Mouse (Mus musculus) hindbrain, postnatal 0 days (tissue): ENCODE measurements around the gene Rara. TPM values are rescaled to one million over a fixed set of nuclear protein-coding genes. Genes with fewer than 3 reads are reported as not detected.

Experiments used
- ATAC-seq: fragments of 200-750 bp; cut with Nextera tagmentation; 2 replicates; pipeline ENCODE4 v1.8.0; 2017; ENCODE audit warnings: mild to moderate bottlenecking, moderate TSS enrichment, moderate library complexity
- DNase-seq: peaks from one replicate; pipeline ENCODE4 v3.0.0-alpha.2; 2015; ENCODE audit warnings: low spot score
- H3K27ac ChIP-seq: fragments of 300-500 bp; sonication (generic); 2 replicates; pipeline ENCODE4 v1.5.1; 2014; ENCODE audit warnings: mild to moderate bottlenecking
- H3K27me3 ChIP-seq: fragments of 300-500 bp; sonication (generic); 2 replicates; pipeline ENCODE4 v1.6.1; 2014; ENCODE audit warnings: low read length, mixed read lengths; ENCODE audit not compliant: insufficient read depth
- H3K36me3 ChIP-seq: fragments of 300-500 bp; sonication (generic); 2 replicates; pipeline ENCODE4 v1.6.1; 2014; ENCODE audit warnings: low read length, mixed read lengths; ENCODE audit not compliant: insufficient read depth
- H3K4me1 ChIP-seq: fragments of 300-500 bp; sonication (generic); 2 replicates; pipeline ENCODE4 v1.6.1; 2014; ENCODE audit warnings: antibody characterized with exemption, low read length, mixed read lengths; ENCODE audit not compliant: insufficient read depth
- H3K4me2 ChIP-seq: fragments of 300-500 bp; sonication (generic); 2 replicates; pipeline ENCODE4 v1.6.1; 2014; ENCODE audit warnings: low read depth, mild to moderate bottlenecking, low read length, moderate library complexity, mixed read lengths
- H3K4me3 ChIP-seq: fragments of 300-500 bp; sonication (generic); 2 replicates; pipeline ENCODE4 v1.5.1; 2014; ENCODE audit warnings: low read length
- H3K9ac ChIP-seq: fragments of 300-500 bp; sonication (generic); replicated peaks from 2 replicates; pipeline ENCODE4 v1.6.1; 2014; ENCODE audit warnings: mild to moderate bottlenecking, low read length, moderate library complexity, mixed read lengths
- H3K9me3 ChIP-seq: fragments of 300-500 bp; sonication (generic); 2 replicates; pipeline ENCODE4 v1.6.1; 2016; ENCODE audit warnings: low read length, mixed read lengths
- CTCF ChIP-seq: IDR thresholded peaks from 2 replicates; pipeline ENCODE4 v1.5.1; 2016; ENCODE audit warnings: antibody characterized with exemption, control low read depth, low read depth
- whole genome bisulfite sequencing: fragments of 180-500 bp; shearing (Covaris S2); extraction: QIAGEN DNeasy Blood & Tissue Kit; methylation state at CpG from one replicate; pipeline ENCODE4 v1.1.7; 2014; 5-methylcytosine and 5-hydroxymethylcytosine counted together
- polyA plus RNA-seq: library from polyadenylated mRNA; unstranded; fragments of >200 nt; fragmentation: Nextera tagmentation; extraction: Ambion mirVana; gene quantifications from 2 replicates; pipeline ENCODE4 v1.2.1, GENCODE M21; 2015
- total RNA-seq: library from RNA; depleted of rRNA; stranded (reverse); fragments of >200 nt; gene quantifications from 2 replicates; pipeline ENCODE4 v1.2.3, GENCODE M21; 2014

The Rara gene
- total and polyA plus RNA-seq, 2 experiments from 2014 or later: 9.5 to 19.2 TPM

DNA sequence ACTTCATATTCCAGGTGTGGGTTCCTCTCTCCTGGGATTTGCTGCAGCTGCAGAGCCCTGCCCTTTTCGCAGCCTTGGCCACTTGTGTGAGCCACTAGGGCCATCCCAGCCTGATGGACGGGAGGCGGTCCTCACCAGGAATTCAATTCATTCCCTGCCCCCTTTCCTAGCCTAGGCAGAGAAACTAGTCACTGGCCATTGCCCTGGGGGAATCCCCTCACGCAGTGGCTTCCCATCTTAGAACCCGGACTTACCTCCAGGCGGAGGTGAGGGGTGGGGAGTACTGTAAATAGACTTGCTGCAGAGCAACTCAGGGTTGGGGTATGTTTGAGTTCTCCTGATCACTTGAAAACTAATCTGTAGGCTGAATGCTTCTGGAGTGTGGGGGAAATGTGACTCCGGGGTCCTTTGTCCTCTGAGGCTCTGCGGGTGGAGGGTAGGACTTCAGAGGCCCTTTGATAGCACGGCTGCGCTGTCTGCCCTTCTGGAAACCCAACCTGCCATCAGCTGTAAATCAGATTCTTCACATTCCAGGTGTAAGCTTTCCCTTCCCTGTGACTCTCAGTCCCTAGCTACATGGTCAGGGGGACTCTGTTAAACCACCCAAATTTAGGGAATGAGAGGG lies 24.9 kb upstream of the Rara start:
- Histone ChIP-seq H3K27ac (no peak overlapping the region), H3K27me3 (no peaks in the 10 kb centered on the region), H3K4me1 (no peaks in the 10 kb centered on the region), H3K9me3 (no peaks in the 10 kb centered on the region), H3K9ac (no peak overlapping the region), H3K4me2 (no peak overlapping the region), H3K36me3 (peaks cover 36% of the 10 kb centered on the region), H3K4me3 (no peak overlapping the region)
- ATAC-seq (no peak), DNase-seq (no peak)
- 26% methylated on average over 10 of the region's 10 CpGs for WGBS
- TF ChIP-seq CTCF: no peak

DNA sequence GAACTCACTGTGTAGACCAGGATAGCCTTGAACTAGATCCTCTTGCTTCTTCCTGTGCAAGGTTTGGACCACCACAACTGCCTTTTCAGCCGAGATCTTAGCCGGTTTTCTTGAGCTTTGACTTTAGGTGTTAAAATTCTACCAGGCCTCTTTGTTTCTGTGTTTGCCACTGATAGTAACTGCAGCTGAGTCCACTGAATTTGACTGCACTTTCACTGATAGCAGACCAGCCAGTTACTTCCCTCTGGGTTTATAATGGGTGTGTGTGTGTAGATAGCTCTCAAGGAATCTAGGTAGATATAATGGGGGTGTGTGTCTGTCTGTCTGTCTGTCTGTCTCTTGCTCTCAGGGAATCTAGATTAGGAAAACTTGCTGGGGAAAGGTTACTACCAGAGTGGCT lies 23.0 kb upstream of the Rara start:
- H3K4me2 ChIP-seq: no peak overlapping the region
- no peak for TF ChIP-seq CTCF
- DNase-seq (no peak), ATAC-seq (no peak)
- H3K36me3 ChIP-seq: peaks cover 25% of the 10 kb centered on the region
- H3K4me3 ChIP-seq: no peak overlapping the region
- H3K4me1 ChIP-seq: peaks cover 6% of the 10 kb centered on the region; the same call in 1 of the 2 replicates
- no peak overlapping the region for H3K9ac ChIP-seq
- no peaks in the 10 kb centered on the region for H3K27me3 ChIP-seq
- H3K9me3 ChIP-seq: no peaks in the 10 kb centered on the region
- no peak overlapping the region for H3K27ac ChIP-seq
- WGBS: 83% methylated on average over 2 of the region's 2 CpGs

DNA sequence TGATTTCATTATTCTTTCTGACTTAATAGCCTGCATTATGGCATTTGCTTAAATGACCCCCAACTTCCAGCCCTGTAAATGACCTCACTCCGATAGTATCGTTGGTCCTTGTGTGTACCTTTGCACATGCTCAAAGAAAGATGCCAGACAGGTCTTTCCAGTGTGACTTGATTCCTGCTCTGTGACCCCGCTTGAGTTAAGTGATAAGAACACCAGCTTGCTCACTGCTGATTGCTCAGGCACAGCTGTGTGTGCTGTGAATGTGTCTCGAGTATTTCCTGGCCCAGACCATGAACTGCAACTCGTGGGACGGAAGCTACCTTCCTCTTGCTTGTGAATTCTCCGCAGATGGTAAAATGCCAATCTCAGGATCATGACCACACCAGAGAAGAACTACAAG lies 22.6 kb upstream of the Rara start:
- no peak for TF ChIP-seq CTCF
- H3K36me3 ChIP-seq: peaks cover 21% of the 10 kb centered on the region; the same call in 1 of the 2 replicates
- peaks cover 6% of the 10 kb centered on the region; the same call in 1 of the 2 replicates for H3K4me1 ChIP-seq
- no peak for ATAC-seq
- no peaks in the 10 kb centered on the region for H3K27me3 ChIP-seq
- DNase-seq: no peak
- H3K4me2 ChIP-seq: no peak overlapping the region
- no peak overlapping the region for H3K4me3 ChIP-seq
- WGBS: 94% methylated on average over 7 of the region's 7 CpGs
- no peak overlapping the region for H3K27ac ChIP-seq
- H3K9me3 ChIP-seq: no peaks in the 10 kb centered on the region
- no peak overlapping the region for H3K9ac ChIP-seq

DNA sequence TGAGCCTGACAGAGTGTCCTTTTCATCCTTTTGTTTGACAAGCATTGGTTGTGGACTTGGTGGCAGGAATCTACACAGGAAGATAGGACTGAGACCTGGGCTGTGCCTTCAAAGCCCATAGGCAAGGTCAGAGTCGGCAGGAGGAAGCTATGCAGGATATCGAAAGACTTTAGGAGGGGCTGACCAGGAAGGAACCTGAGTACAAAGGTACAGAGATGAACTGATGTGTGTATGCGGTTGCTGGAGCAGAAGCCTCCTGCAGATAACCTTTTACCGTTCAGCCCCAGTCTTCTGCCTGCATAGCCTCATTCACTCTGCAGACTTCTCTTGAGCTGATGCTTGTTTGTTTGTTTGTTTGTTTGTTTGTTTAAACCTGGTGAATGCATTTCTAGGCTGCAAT lies 22.0 kb upstream of the Rara start:
- no peak overlapping the region for H3K27ac ChIP-seq
- WGBS: 87% methylated on average over 4 of the region's 4 CpGs
- H3K27me3 ChIP-seq: no peaks in the 10 kb centered on the region
- ATAC-seq: no peak
- TF ChIP-seq CTCF: no peak
- no peak for DNase-seq
- no peak overlapping the region for H3K9ac ChIP-seq
- H3K4me3 ChIP-seq: no peak overlapping the region
- peaks cover 15% of the 10 kb centered on the region; the same call in 1 of the 2 replicates for H3K36me3 ChIP-seq
- H3K4me1 ChIP-seq: peaks cover 6% of the 10 kb centered on the region; the same call in 1 of the 2 replicates
- H3K9me3 ChIP-seq: no peaks in the 10 kb centered on the region
- H3K4me2 ChIP-seq: no peak overlapping the region

DNA sequence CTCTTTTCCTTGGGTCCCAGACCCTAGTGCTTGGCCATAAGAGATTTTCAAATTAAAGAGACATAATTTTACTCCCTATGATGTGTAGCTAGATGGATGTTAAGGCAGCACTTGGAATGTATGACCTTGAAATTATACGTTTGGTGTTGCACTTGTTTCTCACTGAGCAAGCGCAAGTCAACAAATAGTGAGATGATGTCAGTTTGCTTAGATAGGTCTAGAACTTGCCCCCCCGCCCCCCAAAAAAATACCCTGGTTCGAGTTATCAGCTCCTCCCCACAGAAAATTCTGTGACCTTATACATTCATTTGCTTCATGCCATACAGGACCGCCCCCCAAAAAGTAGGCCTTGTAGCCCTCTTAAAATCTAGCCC lies 20.6 kb upstream of the Rara start:
- peak overlapping the region; percentile 52 for H3K27ac ChIP-seq

DNA sequence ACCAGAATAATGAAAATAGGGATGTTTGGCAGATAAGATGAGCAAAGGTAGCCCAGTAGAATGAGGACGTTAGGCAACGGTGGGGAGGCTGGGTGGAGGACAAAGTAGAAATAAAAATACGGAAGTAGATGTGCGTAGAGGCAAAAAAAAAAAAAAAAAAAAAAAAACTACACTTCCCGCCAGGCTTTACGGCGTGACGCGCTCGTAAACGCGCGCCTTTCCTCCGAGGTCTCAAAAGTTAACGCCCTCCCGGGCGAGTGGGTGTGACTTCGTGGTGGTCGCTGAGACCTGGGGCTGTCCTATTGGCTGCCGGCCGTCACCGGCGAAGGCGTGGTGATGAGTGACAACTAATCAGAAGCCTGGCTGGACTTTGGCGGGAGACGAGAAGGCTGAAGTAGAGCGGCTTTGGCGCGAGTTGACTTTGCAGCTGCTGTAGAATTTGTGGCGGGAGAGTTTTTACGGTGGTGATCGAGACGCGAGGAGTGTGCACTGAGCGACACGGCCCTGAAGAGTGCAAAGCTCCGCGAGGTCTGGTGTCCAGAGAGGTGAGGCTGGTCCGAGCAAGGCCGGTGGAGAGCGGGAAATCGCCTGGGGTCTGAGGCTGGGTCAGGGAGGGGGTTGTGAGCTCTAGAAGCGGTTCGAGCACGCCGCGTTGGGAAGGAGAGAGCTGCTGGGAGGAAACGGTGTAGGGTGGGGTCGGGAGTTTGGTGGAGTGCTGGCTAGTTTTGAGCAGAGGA lies 20.0 kb upstream of the Rara start, which contains the start of gene Cdc6:
TSS of gene Cdc6 (plus strand) at position 365 of the 737 bp plus-strand sequence.
- peak within 1 kb of the TSS; percentile 38 for H3K9ac ChIP-seq
- WGBS: under 1% methylated on average over 49 of the region's 49 CpGs
- peak within 1 kb of the TSS; percentile 94 for H3K4me2 ChIP-seq
- H3K4me1 ChIP-seq: peaks cover 6% of the 10 kb centered on the region; the same call in 1 of the 2 replicates
- ATAC-seq (peak; percentile 98), DNase-seq (peak; percentile 99)
- 0 out of 2 replicates have a peak, but pooled peaks cover 4% of the 10 kb centered on the region for H3K36me3 ChIP-seq
- TF ChIP-seq CTCF: no peak
- H3K4me3 ChIP-seq: peak within 1 kb of the TSS; percentile 46
- H3K27ac ChIP-seq: peak within 1 kb of the TSS; percentile 52
- H3K27me3 ChIP-seq: no peaks in the 10 kb centered on the region
- no peaks in the 10 kb centered on the region for H3K9me3 ChIP-seq

More for the DNA sequence above, 20.6 kb upstream of the Rara start:
- DNase-seq: no peak
- TF ChIP-seq CTCF: no peak
- no peaks in the 10 kb centered on the region for H3K27me3 ChIP-seq
- 0 out of 2 replicates have a peak, but pooled peaks cover 8% of the 10 kb centered on the region for H3K36me3 ChIP-seq
- H3K4me3 ChIP-seq: no peak overlapping the region
- H3K4me1 ChIP-seq: peaks cover 6% of the 10 kb centered on the region; the same call in 1 of the 2 replicates
- no peak overlapping the region for H3K9ac ChIP-seq
- ATAC-seq: no peak
- H3K9me3 ChIP-seq: no peaks in the 10 kb centered on the region
- WGBS: 55% methylated on average over 5 of the region's 5 CpGs
- H3K4me2 ChIP-seq: peak overlapping the region; percentile 54
